Mouse (Mus musculus): Measurements from ENCODE around the gene Rab3c. TPM values are rescaled to one million over a fixed set of nuclear protein-coding genes. Genes with fewer than 3 reads are reported as not detected.

Gene Rab3c
- polyA plus RNA-seq, 1 experiment from 2014 or later: 165 TPM

DNA sequence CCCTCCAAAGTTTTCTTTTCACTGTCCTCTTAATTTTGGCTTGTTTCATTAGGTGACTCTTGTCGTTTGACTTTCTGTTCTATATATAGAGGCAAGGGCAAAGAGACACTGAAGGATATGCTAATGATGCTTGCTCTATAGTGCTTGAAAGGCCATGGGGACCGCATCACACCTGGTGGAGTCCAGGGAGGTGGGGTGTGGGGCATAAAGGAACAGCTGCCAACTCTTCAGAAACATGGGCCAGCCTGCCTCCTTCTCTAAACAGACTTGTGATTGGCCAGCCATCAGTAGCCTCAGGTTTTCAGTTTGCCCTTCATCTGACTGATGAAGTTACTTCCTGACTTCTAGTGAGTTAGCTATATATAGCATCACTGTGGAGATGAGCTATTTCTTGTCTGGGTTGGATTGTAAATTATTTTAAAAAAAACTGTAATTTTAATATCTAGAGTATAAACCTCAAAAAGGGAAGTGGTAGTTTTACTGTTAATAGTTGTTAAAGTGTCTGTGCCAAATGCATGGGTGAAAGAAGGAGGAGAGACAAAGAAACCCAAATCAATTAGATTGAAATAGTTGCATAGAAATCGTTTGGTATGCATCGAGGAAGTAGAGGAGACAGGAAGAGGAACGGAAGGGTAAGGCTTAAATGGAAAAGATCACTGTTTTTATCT is 231.9 kb downstream of the Rab3c start:
- no peaks in the 10 kb centered on the region for H3K9me3 ChIP-seq (ENCODE audit: control insufficient read depth, low read length)
- no peak overlapping the region for H3K4me2 ChIP-seq (ENCODE audit: low read length)
- WGBS: 69% methylated on average over 5 of the region's 5 CpGs
- H3K27me3 ChIP-seq (replicated peaks; ENCODE audit: control insufficient read depth, insufficient read depth, low read length): no peaks in the 10 kb centered on the region
- no peaks in the 10 kb centered on the region for H3K36me3 ChIP-seq (ENCODE audit: control insufficient read depth, insufficient read depth)
- no peaks in the 10 kb centered on the region for H3K4me1 ChIP-seq (replicated peaks; ENCODE audit: control insufficient read depth, insufficient read depth, low read length)
- H3K9ac ChIP-seq (replicated peaks; ENCODE audit: low read depth, low read length): no peak overlapping the region
- H3K27ac ChIP-seq (ENCODE audit: low read length): no peak overlapping the region
- no peak overlapping the region for H3K4me3 ChIP-seq (replicated peaks; ENCODE audit: low read length)
- no peak for ATAC-seq

DNA sequence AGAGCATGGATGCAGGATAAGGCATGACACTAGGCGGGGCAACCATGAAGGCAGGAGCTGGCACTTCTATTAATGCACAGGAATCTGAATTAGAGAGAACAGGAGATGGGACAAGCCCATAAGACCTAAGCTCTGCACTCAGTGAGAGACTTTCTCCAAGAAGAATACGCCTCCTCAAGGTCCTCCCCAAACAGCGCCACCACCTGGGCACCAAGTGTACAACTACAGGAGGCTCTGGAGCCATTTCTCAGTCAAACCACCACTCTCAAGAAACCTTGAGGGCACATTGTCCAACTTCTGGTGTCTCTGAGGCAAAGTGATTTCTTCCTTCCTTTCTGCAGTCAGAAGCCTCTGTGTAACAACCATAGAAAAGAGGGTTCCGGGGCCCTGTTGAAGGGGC is 236.4 kb downstream of the Rab3c start:
- Histone ChIP-seq H3K4me1 (replicated peaks; ENCODE audit: control insufficient read depth, insufficient read depth, low read length) (no peaks in the 10 kb centered on the region), H3K9me3 (ENCODE audit: control insufficient read depth, low read length) (no peaks in the 10 kb centered on the region), H3K27me3 (replicated peaks; ENCODE audit: control insufficient read depth, insufficient read depth, low read length) (no peaks in the 10 kb centered on the region), H3K36me3 (ENCODE audit: control insufficient read depth, insufficient read depth) (no peaks in the 10 kb centered on the region), H3K9ac (replicated peaks; ENCODE audit: low read depth, low read length) (no peak overlapping the region), H3K4me3 (replicated peaks; ENCODE audit: low read length) (no peak overlapping the region), H3K4me2 (ENCODE audit: low read length) (no peak overlapping the region), H3K27ac (ENCODE audit: low read length) (no peak overlapping the region)
- no peak for ATAC-seq
- WGBS: 68% methylated on average over 4 of the region's 4 CpGs

DNA sequence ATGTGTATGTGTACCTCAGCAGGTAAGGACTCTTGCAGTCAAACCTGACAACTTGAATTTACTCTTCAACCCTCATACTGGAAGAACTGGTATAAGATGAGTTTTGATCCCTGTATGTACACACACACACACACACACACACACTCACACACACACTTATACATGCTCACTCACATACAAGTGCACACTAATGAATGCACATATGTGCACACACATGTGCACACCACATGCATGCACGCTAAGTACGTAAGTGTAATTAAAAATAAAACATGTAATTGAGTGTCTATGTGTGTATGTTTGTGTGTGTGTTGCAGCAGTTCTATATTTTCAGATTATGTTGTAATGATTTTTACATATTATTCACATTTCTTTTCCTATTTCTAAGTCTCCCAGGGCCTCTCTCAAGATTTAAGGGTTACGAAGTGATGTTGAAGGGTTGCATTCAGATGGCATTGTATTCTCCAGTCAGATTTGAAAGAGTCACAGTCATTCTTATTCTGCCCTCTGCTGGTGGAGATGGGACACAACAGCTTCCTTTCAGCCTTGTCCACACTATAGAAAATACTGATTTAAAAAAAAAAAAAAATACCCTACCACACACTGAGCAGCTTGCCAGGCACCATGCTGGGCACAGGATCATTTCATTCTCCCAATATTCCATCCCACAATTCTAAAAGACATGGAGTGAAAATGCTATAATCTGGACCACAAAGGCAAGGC is 240.9 kb downstream of the Rab3c start:
- H3K36me3 ChIP-seq (ENCODE audit: control insufficient read depth, insufficient read depth): no peaks in the 10 kb centered on the region
- peak; percentile 40; the same call in 1 of the 2 replicates for ATAC-seq
- H3K27ac ChIP-seq (ENCODE audit: low read length): no peak overlapping the region
- no peaks in the 10 kb centered on the region for H3K27me3 ChIP-seq (replicated peaks; ENCODE audit: control insufficient read depth, insufficient read depth, low read length)
- H3K9me3 ChIP-seq (ENCODE audit: control insufficient read depth, low read length): no peaks in the 10 kb centered on the region
- H3K4me2 ChIP-seq (ENCODE audit: low read length): no peak overlapping the region
- H3K4me1 ChIP-seq (replicated peaks; ENCODE audit: control insufficient read depth, insufficient read depth, low read length): no peaks in the 10 kb centered on the region
- no peak overlapping the region for H3K4me3 ChIP-seq (replicated peaks; ENCODE audit: low read length)
- no peak overlapping the region for H3K9ac ChIP-seq (replicated peaks; ENCODE audit: low read depth, low read length)
- 74% methylated on average over 3 of the region's 3 CpGs for WGBS

DNA sequence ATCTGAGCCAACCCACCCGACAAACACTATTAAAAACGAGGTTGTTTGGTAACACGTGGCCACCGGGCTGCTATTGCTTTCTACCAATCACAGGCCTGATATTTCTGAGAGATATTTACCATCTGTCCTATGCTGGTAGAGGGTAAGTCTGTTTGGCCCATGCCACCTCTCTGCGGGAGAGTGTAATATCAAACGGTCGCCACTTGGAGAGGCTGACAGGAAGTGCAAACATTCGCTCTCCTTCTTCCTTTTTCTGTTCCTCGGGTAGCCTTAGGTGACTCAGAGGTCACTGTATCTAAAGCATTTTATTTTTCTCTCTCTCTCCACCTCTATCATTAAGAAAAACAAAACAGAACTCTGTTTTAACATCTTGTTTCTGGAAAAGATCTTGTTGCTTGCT is 241.6 kb downstream of the Rab3c start:
- H3K9me3 ChIP-seq (ENCODE audit: control insufficient read depth, low read length): no peaks in the 10 kb centered on the region

DNA sequence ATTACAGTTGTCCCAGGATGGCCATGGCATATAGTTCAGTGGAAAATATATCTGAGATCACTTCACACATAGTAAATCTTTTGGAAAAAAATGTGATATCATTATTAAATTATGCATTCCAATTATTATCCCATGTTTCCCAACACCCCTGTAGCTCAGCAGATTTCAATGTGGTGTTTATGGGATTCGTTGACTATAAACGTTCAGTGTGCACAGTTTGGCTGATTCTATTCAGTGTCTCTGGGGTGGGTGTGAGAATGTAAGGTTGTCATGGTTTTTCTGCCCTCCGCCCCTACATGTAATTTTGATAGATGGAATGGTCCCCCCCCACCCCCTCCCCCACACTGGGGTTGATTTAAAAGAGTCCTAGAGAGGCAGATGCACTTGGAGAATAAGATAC is 242.3 kb downstream of the Rab3c start:
- Histone ChIP-seq H3K27ac (ENCODE audit: low read length) (no peak overlapping the region), H3K27me3 (replicated peaks; ENCODE audit: control insufficient read depth, insufficient read depth, low read length) (no peaks in the 10 kb centered on the region), H3K4me3 (replicated peaks; ENCODE audit: low read length) (no peak overlapping the region), H3K9ac (replicated peaks; ENCODE audit: low read depth, low read length) (no peak overlapping the region), H3K36me3 (ENCODE audit: control insufficient read depth, insufficient read depth) (no peaks in the 10 kb centered on the region), H3K4me2 (ENCODE audit: low read length) (no peak overlapping the region), H3K4me1 (replicated peaks; ENCODE audit: control insufficient read depth, insufficient read depth, low read length) (no peaks in the 10 kb centered on the region), H3K9me3 (ENCODE audit: control insufficient read depth, low read length) (no peaks in the 10 kb centered on the region)
- 86% methylated on average over 3 of the region's 3 CpGs for WGBS
- no peak for ATAC-seq

More for the DNA sequence above, 241.6 kb downstream of the Rab3c start:
- no peak overlapping the region for H3K9ac ChIP-seq (replicated peaks; ENCODE audit: low read depth, low read length)
- no peaks in the 10 kb centered on the region for H3K4me1 ChIP-seq (replicated peaks; ENCODE audit: control insufficient read depth, insufficient read depth, low read length)
- no peak overlapping the region for H3K4me2 ChIP-seq (ENCODE audit: low read length)
- no peak overlapping the region for H3K4me3 ChIP-seq (replicated peaks; ENCODE audit: low read length)
- WGBS: 88% methylated on average over 9 of the region's 9 CpGs
- no peaks in the 10 kb centered on the region for H3K27me3 ChIP-seq (replicated peaks; ENCODE audit: control insufficient read depth, insufficient read depth, low read length)
- no peak for ATAC-seq
- H3K36me3 ChIP-seq (ENCODE audit: control insufficient read depth, insufficient read depth): no peaks in the 10 kb centered on the region
- H3K27ac ChIP-seq (ENCODE audit: low read length): no peak overlapping the region

DNA sequence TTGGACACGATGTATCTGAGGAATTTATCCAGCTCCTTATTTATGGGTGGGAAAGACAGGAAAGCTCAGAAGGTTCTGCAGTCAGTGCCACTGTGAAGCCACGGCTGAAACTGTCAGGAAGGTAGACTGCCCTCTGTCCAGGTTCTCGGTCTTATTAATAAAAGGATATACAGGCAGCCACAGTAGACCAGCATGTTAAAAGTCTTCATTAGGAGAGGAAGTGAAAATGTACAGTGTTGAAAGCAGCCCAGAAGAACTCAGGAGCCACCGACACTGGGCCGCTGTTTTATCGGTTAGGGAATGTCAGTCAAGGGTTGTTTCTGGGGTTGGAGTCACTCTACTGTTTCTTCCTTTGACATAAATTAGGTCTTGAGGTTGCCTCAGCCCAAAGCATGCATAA is 245.9 kb downstream of the Rab3c start:
- no peak overlapping the region for H3K9ac ChIP-seq (replicated peaks; ENCODE audit: low read depth, low read length)
- ATAC-seq: no peak
- no peaks in the 10 kb centered on the region for H3K9me3 ChIP-seq (ENCODE audit: control insufficient read depth, low read length)
- WGBS: 81% methylated on average over 6 of the region's 6 CpGs
- H3K4me3 ChIP-seq (replicated peaks; ENCODE audit: low read length): no peak overlapping the region
- no peaks in the 10 kb centered on the region for H3K4me1 ChIP-seq (replicated peaks; ENCODE audit: control insufficient read depth, insufficient read depth, low read length)
- no peaks in the 10 kb centered on the region for H3K27me3 ChIP-seq (replicated peaks; ENCODE audit: control insufficient read depth, insufficient read depth, low read length)
- H3K36me3 ChIP-seq (ENCODE audit: control insufficient read depth, insufficient read depth): no peaks in the 10 kb centered on the region
- H3K27ac ChIP-seq (ENCODE audit: low read length): no peak overlapping the region
- no peak overlapping the region for H3K4me2 ChIP-seq (ENCODE audit: low read length)

DNA sequence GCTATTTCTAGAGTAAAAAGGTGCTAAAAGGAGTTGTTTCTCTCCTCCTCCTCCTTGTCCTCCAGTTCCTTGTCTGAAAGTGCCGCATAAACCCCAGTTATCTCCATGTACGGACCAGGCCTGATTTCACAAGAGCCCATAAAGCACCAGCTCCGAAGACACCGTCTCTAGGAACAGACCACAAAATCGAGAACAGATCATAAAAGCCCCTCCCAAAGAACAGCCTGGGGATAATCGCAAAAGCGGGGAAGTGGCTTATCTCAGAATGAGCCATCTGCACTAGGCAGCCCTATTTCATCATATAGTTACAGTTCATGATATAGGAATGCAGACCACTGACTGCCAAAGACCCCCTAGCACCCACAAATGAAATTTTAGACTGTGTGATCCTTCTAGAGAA is 246.8 kb downstream of the Rab3c start:
- no peaks in the 10 kb centered on the region for H3K27me3 ChIP-seq (replicated peaks; ENCODE audit: control insufficient read depth, insufficient read depth, low read length)
- H3K9ac ChIP-seq (replicated peaks; ENCODE audit: low read depth, low read length): no peak overlapping the region
- H3K4me1 ChIP-seq (replicated peaks; ENCODE audit: control insufficient read depth, insufficient read depth, low read length): no peaks in the 10 kb centered on the region
- H3K27ac ChIP-seq (ENCODE audit: low read length): no peak overlapping the region
- WGBS: 91% methylated on average over 7 of the region's 7 CpGs
- no peak for ATAC-seq
- H3K36me3 ChIP-seq (ENCODE audit: control insufficient read depth, insufficient read depth): no peaks in the 10 kb centered on the region
- no peak overlapping the region for H3K4me2 ChIP-seq (ENCODE audit: low read length)
- H3K9me3 ChIP-seq (ENCODE audit: control insufficient read depth, low read length): no peaks in the 10 kb centered on the region
- H3K4me3 ChIP-seq (replicated peaks; ENCODE audit: low read length): no peak overlapping the region

DNA sequence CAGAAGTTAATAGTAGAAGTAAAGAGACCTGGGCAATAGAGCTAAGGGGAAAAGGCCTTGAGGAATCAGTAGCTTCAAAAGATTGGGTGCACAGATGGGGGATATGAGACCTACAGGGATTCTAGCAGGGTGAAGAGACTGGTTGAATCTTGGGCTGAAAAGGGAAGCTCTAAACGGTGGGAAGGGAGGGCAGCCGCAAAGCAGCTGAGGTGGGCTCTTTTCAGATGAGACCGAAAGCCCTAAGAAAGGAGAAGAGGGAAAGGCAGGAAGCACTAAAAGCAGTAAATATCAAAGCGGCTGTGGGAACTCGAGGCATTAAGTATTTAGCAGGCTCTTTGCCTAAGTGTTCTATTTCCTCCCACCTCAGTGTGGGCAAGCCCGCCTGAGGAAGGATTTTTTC is 248.9 kb downstream of the Rab3c start:
- H3K36me3 ChIP-seq (ENCODE audit: control insufficient read depth, insufficient read depth): no peaks in the 10 kb centered on the region
- WGBS: 45% methylated on average over 6 of the region's 6 CpGs
- H3K4me2 ChIP-seq (ENCODE audit: low read length): no peak overlapping the region
- H3K9me3 ChIP-seq (ENCODE audit: control insufficient read depth, low read length): no peaks in the 10 kb centered on the region
- no peak overlapping the region for H3K27ac ChIP-seq (ENCODE audit: low read length)
- H3K27me3 ChIP-seq (replicated peaks; ENCODE audit: control insufficient read depth, insufficient read depth, low read length): no peaks in the 10 kb centered on the region
- no peak overlapping the region for H3K9ac ChIP-seq (replicated peaks; ENCODE audit: low read depth, low read length)
- no peaks in the 10 kb centered on the region for H3K4me1 ChIP-seq (replicated peaks; ENCODE audit: control insufficient read depth, insufficient read depth, low read length)
- ATAC-seq: no peak
- no peak overlapping the region for H3K4me3 ChIP-seq (replicated peaks; ENCODE audit: low read length)

DNA sequence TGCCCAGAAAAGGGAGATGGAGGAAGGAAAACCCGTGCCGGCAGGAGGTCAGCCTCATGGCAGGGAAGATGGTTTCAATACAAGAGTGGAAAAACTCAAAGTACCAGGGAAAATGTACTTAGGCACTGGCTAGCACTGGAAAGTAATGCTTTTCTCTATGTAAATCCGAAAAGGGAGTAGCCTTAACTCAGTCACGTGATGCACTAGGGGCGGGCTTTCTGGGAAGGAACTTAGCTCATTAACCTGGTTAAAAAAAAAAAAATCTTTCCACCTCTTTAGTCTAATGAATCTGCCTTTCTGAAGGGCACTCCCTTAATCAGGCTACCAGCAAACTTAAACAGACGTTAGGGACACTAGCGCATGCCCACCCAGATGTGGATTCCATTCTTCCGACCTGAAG is 249.7 kb downstream of the Rab3c start:
- Histone ChIP-seq H3K9ac (replicated peaks; ENCODE audit: low read depth, low read length) (no peak overlapping the region), H3K9me3 (ENCODE audit: control insufficient read depth, low read length) (no peaks in the 10 kb centered on the region), H3K27me3 (replicated peaks; ENCODE audit: control insufficient read depth, insufficient read depth, low read length) (no peaks in the 10 kb centered on the region), H3K4me3 (replicated peaks; ENCODE audit: low read length) (no peak overlapping the region), H3K36me3 (ENCODE audit: control insufficient read depth, insufficient read depth) (no peaks in the 10 kb centered on the region), H3K4me1 (replicated peaks; ENCODE audit: control insufficient read depth, insufficient read depth, low read length) (no peaks in the 10 kb centered on the region), H3K4me2 (ENCODE audit: low read length) (no peak overlapping the region), H3K27ac (ENCODE audit: low read length) (no peak overlapping the region)
- no peak for ATAC-seq
- WGBS: 72% methylated on average over 8 of the region's 8 CpGs

Data from forebrain, embryonic 16.5 days (tissue).